Mouse (Mus musculus) G1E-ER4 (cell line): ENCODE data around the gene Pxn. TPM values are rescaled to one million over a fixed set of nuclear protein-coding genes. Genes with fewer than 3 reads are reported as not detected.

Experiments used
- GATA1 ChIP-seq: IDR thresholded peaks from one replicate; pipeline ENCODE4 v1.8.0; 2012; ENCODE audit warnings: low read length, inconsistent platforms
- polyA plus RNA-seq: library from polyadenylated mRNA; stranded (reverse); fragments of >175 nt; gene quantifications from 2 replicates; pipeline ENCODE4 v1.2.3, GENCODE M21; 2012

Gene Pxn
- polyA plus RNA-seq = 44.1 and 45.2 TPM in 2 replicates

DNA sequence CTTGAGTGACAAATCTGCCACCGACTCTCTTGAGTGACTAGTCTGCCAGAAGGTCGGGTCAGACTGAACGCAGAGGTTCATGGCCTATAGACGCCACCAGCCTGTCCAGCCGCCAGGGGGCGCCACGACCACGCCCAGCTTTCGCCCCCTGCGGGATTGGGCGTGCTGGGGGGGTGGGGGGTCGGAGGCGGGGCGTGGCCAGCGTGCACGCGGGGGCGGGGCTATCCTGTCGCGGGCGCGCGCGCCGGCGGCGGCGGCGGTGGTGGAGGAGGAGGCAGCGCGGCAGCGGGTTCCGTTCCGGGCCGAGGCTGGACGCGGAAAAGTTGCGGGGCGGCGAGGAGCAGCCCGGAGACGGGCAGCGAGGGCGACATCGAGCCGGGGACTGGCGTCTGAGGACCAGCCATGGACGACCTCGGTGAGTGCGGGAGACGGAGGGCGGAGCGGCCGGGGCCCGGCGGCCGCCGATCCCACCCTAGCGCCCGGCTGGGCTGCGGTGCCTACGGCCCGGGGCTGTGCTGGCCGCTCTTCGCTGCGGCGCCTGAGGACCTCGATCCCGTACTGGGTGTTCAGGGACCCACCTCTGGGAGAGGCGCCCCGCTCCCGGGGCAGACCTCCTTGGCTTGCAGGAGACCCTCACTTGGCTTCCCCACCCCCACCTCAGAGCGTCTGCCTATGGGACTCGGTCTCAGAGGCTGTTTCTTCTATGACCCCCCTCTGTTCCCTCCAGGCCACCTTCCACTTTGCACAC, at the start of gene Pxn:
Pxn (plus strand) TSS at position 223 of the 748 bp plus-strand sequence.
- no peak for TF ChIP-seq GATA1

DNA sequence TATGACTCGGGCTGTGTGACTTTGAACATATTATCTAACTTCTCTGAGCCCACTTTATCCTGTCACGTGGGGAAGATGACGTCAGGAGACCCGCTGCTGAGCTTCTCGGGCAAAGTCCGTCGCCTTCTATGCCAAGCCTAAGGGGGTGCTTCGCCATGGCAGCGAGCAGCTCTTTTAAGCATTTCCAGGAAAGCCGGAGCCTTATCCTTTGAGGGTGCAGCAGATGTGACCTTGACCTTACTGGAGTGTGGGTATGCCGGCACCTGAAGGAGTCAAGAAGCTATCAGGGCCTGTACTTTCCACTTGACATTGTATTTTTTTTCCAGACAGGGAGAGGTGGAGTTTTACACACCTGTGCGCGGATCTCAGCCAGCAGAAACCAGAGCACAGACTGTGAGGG, 47.6 kb upstream of the Pxn start:
- no peak for TF ChIP-seq GATA1

DNA sequence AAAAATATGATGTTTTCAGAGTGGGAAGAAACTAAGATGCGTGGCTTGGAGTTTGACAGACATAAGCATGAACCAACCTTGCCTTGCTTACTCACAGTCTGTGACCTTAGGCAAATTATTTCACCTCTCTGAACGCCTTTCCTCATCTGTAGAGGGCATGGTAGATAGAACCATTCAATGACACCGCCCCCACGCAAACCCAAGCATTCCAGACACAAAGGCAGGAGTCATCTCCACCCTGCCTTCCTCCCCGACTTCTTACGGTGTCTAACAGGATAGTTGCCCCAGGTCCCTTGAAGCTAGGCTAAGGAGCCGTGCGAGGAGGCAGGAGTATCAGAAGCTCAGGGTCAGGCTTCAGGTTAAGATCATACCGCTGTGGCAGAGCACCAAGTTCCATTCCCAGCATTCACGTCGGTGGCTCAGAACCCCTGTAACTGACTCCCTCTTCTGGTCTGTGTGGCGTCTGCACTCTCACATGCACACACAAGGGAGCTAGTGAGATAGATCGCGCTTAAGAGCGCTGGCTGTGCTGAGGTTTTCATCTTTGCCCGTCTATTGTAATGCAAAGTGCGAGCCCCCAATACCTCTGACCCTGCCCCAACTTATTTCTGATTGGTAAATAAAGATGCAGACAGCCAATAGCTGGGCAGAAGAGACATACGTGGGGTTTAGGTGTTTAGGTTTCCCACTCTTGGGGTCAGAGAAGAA, 41.9 kb upstream of the Pxn start:
- TF ChIP-seq GATA1 = no peak

GRCm38 (mm10) chr5:115465642-115466420, 40.6 kb upstream of the Pxn start, which contains the start of gene Pla2g1b:
Gene Pla2g1b, plus strand, starts transcription at chr5:115466262.
- TF ChIP-seq GATA1 = no peak

GRCm38 (mm10) chr5:115469791-115470190, 36.7 kb upstream of the Pxn start:
- TF ChIP-seq GATA1 = no peak

GRCm38 (mm10) chr5:115470766-115471531, 35.5 kb upstream of the Pxn start:
- no peak for TF ChIP-seq GATA1

- no peak for TF ChIP-seq GATA1
These were observed 33.3 kb upstream of the Pxn start for GRCm38 (mm10) chr5:115473191-115473590.

GRCm38 (mm10) chr5:115474174-115474828, 32.2 kb upstream of the Pxn start:
- no peak for TF ChIP-seq GATA1

DNA sequence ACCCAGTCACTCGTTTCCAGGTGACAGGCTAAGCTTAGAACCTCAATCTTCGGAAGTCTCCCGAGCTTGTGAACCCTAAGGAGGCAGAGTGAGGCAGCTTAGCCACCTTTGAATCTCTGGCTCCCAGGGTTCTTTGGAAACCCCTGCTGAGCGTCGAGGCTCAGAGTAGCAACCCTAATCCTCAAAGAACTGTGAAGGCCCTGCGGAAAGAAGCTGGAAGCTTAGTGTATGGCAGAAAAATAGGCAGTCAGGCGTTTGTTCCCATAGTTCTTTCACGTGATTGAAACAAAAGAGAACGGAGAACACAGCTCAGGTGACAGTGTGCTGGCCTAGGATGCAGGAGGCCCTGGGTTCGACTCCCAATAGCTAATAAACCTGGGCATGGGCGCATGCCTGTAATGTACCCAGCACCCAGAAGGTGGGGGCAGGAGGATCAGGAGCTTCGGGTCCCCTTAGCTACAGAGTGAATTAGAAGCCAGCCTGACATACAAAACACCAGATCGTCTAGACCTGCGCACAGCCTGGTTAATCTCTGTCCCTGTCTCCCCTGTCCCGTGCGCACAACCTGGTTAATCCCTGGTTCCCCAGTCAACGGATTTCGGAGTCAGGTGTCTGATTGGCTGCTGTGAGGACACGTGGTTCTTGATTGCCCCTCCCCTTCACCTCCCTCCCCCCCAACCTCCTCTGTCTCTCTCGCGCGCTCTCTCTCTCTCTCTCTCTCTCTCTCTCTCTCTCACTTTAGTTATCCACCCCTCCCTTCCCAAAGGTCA, 31.0 kb upstream of the Pxn start:
- no peak for TF ChIP-seq GATA1

- TF ChIP-seq GATA1 = no peak
These were observed 30.3 kb upstream of the Pxn start for GRCm38 (mm10) chr5:115476107-115476727.

DNA sequence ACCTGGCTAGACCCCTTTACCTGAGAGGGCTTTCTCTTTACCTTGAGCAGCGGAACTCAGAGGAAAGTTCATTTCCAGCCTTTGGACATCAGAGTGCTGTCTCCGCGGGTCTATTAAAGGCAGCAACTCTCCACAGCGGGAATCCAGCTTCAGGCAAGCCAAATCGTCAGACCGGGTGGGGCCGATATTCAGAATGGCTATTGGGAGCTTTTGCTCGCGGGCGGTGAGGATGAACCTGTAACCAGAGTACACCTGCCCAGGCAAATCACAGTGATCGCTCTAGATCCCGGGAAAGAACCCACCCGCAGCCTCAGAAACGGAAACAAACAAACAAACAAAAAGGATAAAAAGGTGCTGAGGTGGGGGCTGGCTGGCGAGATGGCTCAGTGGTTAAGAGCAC, 26.9 kb upstream of the Pxn start:
- TF ChIP-seq GATA1 = no peak

DNA sequence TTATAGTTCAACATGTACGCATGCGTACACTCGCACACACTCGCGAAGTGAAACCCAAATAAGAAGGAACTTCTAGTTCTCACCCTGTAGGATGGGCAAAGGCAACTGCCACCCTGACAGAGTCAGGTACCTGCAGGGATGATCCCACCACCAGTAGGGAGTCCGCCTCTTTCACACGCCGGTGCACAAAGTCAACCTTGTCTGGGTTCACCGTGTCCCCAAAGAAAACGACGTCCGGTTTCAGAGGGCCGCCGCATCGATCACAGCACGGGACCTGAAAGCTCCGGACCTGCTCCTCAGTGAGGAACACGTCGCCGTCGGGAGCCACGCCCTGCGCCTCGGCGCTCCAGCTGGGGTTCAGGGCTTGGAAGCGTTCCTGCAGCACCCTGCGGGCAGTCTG, 26.4 kb upstream of the Pxn start:
- TF ChIP-seq GATA1 = no peak

GRCm38 (mm10) chr5:115482390-115483265, 23.8 kb upstream of the Pxn start:
- TF ChIP-seq GATA1 = no peak
